Mouse (Mus musculus) urinary bladder, adult 2 months (tissue): ENCODE data around the gene Olfr667. TPM values are rescaled to one million over a fixed set of nuclear protein-coding genes. Genes with fewer than 3 reads are reported as not detected.
"Not testable (repeated sequence)": the region's sequence is repeated elsewhere in the genome, so short reads cannot be mapped to it uniquely, and the experiment has no call there.

Source experiments
- DNase-seq: peaks from one replicate; pipeline ENCODE4 v3.0.0; 2022; ENCODE audit warnings: low spot score
- polyA plus RNA-seq: library from polyadenylated mRNA; depleted of rRNA; stranded (reverse); fragments of >200 nt; gene quantifications from 2 replicates; pipeline ENCODE4 v1.2.3, GENCODE M21; 2012; rRNA removed

Gene Olfr667
- not detected in 2 replicates for polyA plus RNA-seq

- DNase-seq = no peak
Measured at GRCm38 (mm10) chr7:104921382-104921781, at the start of gene Olfr667. Gene Olfr667, minus strand, starts transcription at chr7:104921482.

- DNase-seq = no peak
Measured at GRCm38 (mm10) chr7:104962520-104962919, 41.2 kb upstream of the Olfr667 start, which contains the start of gene Olfr670. Gene Olfr670, minus strand, starts transcription at chr7:104962620.

GRCm38 (mm10) chr7:104950234-104950633, 29.0 kb upstream of the Olfr667 start:
- not testable (repeated sequence) for DNase-seq

GRCm38 (mm10) chr7:104933940-104934339, 12.7 kb upstream of the Olfr667 start, which contains the start of gene Olfr669:
Gene Olfr669, plus strand, starts transcription at chr7:104934240.
- DNase-seq = no peak

- no peak for DNase-seq
Measured at GRCm38 (mm10) chr7:104927957-104928356, 6.7 kb upstream of the Olfr667 start, which contains the start of gene Olfr668. Gene Olfr668, minus strand, starts transcription at chr7:104928057.

GRCm38 (mm10) chr7:104895852-104896251, 25.4 kb downstream of the Olfr667 start, which contains the start of gene Olfr666:
Gene Olfr666, minus strand, starts transcription at chr7:104895952.
- DNase-seq = no peak

- DNase-seq = no peak
Measured at GRCm38 (mm10) chr7:104877731-104878130, 43.6 kb downstream of the Olfr667 start, which contains the start of gene Olfr665. Gene Olfr665, plus strand, starts transcription at chr7:104878031.

Other genes starting within 250 kb of the Olfr667 start
- not detected in 2 replicates for gene Olfr661, start 235.0 kb downstream of the Olfr667 start, polyA plus RNA-seq
- gene Usp17le, start 144.0 kb downstream of the Olfr667 start, polyA plus RNA-seq = not detected in 2 replicates
- gene Usp17lb, start 78.9 kb downstream of the Olfr667 start, polyA plus RNA-seq = not detected in 2 replicates
- gene Usp17la, start 64.5 kb downstream of the Olfr667 start, polyA plus RNA-seq = not detected in 2 replicates
- not detected in 2 replicates for gene Olfr665, start 43.5 kb downstream of the Olfr667 start, polyA plus RNA-seq
- gene Olfr666, start 25.5 kb downstream of the Olfr667 start, polyA plus RNA-seq = not detected in 2 replicates
- gene Olfr668, start 6.6 kb upstream of the Olfr667 start, polyA plus RNA-seq = not detected in 2 replicates
- not detected in 2 replicates for gene Olfr669, start 12.8 kb upstream of the Olfr667 start, polyA plus RNA-seq
- not detected in 2 replicates for gene Olfr670, start 41.1 kb upstream of the Olfr667 start, polyA plus RNA-seq
- not detected in 2 replicates for gene Olfr671, start 57.6 kb upstream of the Olfr667 start, polyA plus RNA-seq
- not detected in 2 replicates for gene Olfr672, start 80.5 kb upstream of the Olfr667 start, polyA plus RNA-seq
- not detected in 2 replicates for gene Olfr675, start 107.0 kb upstream of the Olfr667 start, polyA plus RNA-seq
- gene Olfr676, start 111.2 kb upstream of the Olfr667 start, polyA plus RNA-seq = not detected in 2 replicates
- not detected in 2 replicates for gene Olfr677, start 129.9 kb upstream of the Olfr667 start, polyA plus RNA-seq
- not detected in 2 replicates for gene Olfr678, start 143.0 kb upstream of the Olfr667 start, polyA plus RNA-seq
- gene Olfr679, start 159.7 kb upstream of the Olfr667 start, polyA plus RNA-seq = not detected in 2 replicates
- gene Olfr680-ps1, start 171.3 kb upstream of the Olfr667 start, polyA plus RNA-seq = not detected in 2 replicates
- gene Olfr681, start 195.4 kb upstream of the Olfr667 start, polyA plus RNA-seq = not detected in 2 replicates
- not detected in 2 replicates for gene Olfr683, start 225.5 kb upstream of the Olfr667 start, polyA plus RNA-seq
- gene Olfr684, start 242.2 kb upstream of the Olfr667 start, polyA plus RNA-seq = not detected in 2 replicates